Mouse (Mus musculus): Measurements from ENCODE around the gene Wnt5b.

Gene Wnt5b

GRCm38 (mm10) chr6:119543803-119544517 is at the start of gene Wnt5b:
TSS of gene Wnt5b (minus strand) at chr6:119544347.
- peak; percentile 27 for DNase-seq (ENCODE audit: low spot score)

DNA sequence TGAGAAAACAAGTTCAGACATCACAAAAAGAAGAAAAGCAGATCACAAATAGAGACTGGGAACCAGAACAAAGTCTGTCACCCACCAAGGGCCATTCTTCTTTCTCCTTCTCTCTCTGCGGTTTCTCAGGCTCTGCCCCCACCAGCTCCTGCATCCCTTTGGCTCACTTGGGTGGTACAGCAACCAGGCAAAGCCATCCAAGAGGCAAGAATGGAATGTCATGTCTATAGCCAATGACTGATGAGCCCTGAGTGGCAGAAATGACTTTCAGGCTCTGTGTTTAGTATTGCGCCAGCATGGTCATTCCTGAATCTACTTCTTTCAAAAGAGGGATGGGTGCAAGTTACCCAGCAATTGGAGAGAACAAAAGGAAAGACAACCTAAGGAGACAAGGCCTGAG is 46.7 kb upstream of the Wnt5b start:
- no peak for DNase-seq (ENCODE audit: low spot score)

DNA sequence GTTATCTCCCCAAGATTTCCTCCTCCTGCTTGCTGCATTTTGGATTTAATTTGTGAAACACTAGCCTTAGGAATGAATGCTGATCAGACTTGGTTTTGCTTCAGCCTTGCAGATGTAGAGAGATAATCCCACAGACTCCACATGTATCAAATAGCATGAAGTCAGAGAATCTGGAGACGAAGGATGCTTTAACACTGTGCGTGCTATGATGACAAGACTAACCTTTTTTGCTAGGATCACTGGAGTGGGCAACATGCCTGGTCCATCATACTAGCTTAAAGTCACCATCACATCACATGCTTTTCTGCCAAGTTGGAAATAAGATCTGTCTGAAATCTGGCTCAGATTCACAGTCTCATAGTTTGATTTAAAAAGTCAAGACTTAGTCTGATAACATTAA is 43.8 kb upstream of the Wnt5b start:
- DNase-seq (ENCODE audit: low spot score), result no peak

- no peak for DNase-seq (ENCODE audit: low spot score)
Observed at GRCm38 (mm10) chr6:119587454-119587853, 43.3 kb upstream of the Wnt5b start.

DNA sequence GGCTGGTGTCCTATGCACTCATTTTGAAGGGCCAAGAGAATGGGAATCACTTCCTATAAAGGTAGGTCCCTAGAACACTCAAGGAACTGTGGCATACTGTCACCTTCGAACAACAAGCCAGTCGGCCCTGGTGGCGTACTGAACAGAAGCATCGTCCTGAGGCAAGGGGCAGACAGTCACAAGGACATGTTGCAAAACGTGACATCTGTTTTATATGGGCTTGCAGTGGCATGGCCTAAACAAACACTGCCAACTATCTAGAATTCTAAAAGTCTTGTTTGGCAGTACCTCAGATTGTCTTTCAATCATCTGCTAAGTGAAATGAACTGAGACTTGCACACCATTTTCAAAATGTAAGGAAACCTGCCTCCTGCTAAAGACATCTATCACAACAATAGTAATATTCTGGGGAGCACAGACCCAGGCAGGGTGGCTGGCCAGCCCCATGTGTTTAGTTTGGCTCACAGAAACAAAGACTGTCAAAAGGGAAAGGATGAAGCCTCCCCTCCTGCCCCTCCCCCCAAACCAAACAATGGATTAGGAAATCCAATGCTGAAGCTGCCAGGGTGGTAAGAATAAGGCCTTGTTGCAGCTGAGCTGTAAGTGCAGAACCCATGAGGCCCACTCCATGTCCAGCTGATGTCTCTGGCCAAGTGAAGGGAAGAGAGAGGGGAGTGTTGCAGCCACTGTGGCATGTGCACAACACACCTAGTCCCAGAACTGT is 41.7 kb upstream of the Wnt5b start:
- no peak for DNase-seq (ENCODE audit: low spot score)

DNA sequence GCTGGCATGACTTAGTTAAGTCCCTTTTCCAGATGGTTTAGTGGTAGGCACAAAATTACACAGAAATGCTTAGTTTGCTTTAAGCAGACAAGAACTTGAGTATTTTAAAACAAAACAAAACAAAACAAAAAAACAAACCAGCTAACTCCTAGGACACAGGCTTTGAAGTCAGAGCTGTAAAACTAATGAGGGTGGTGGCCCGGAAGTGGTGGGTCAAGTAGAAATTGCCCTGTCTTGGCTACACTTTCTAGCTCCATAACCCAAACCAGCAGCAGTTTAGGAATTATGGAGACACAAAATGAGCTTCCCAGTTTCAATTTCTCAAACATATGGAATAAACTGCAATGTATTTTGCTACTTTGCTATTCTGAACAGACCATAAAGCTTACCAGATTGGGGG is 39.9 kb upstream of the Wnt5b start:
- DNase-seq (ENCODE audit: low spot score), result no peak

- no peak for DNase-seq (ENCODE audit: low spot score)
Observed at GRCm38 (mm10) chr6:119583165-119583564, 39.0 kb upstream of the Wnt5b start.

GRCm38 (mm10) chr6:119576706-119577105 is 32.6 kb upstream of the Wnt5b start:
- DNase-seq (ENCODE audit: low spot score), result no peak

- DNase-seq (ENCODE audit: low spot score), result no peak
Observed at GRCm38 (mm10) chr6:119575331-119575730, 31.2 kb upstream of the Wnt5b start.

- DNase-seq (ENCODE audit: low spot score), result no peak
Observed at GRCm38 (mm10) chr6:119572296-119572695, 28.1 kb upstream of the Wnt5b start.

DNA sequence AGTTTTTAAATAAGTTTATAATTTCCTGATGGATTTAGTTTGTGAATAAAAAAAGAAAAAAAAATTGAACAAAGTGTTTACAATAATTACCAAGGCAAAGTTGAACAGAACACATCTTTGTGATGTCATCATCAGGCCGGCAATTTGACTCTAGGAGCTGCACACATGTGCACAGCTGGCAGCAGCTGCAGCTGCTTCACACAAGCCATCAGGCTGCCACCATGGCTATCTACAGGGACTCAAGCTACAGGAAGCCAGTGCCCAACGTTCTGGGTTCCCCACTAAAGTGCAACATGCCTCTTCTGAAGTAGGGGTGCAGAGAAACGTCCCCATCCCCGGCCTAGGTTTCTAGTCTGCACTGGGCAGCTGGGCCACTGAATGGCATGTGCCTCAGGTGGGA is 26.6 kb upstream of the Wnt5b start:
- DNase-seq (ENCODE audit: low spot score), result no peak

GRCm38 (mm10) chr6:119568339-119568738 is 24.2 kb upstream of the Wnt5b start:
- no peak for DNase-seq (ENCODE audit: low spot score)

- DNase-seq (ENCODE audit: low spot score), result peak; percentile 29
Observed at GRCm38 (mm10) chr6:119565451-119566379, 21.6 kb upstream of the Wnt5b start.

DNA sequence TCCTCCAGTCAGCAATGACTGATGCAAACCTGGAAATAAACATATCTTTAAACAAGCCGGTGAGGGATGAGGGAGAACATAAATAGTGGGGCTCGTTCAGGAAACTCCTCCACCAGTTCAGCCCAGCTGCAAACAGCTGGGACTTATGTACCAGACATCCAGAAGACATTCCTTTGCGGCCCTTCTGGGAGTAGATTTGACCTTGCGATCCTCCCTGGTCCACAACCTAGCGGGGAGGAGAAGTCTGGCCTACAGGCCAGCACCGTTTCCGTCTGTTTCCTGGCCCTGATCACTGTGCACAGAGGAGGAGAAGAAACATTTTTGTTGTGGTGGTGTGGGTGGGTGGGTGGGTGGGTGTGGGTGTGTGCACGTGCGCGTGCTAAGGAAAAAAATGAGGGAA is 18.4 kb upstream of the Wnt5b start:
- DNase-seq (ENCODE audit: low spot score), result no peak

DNA sequence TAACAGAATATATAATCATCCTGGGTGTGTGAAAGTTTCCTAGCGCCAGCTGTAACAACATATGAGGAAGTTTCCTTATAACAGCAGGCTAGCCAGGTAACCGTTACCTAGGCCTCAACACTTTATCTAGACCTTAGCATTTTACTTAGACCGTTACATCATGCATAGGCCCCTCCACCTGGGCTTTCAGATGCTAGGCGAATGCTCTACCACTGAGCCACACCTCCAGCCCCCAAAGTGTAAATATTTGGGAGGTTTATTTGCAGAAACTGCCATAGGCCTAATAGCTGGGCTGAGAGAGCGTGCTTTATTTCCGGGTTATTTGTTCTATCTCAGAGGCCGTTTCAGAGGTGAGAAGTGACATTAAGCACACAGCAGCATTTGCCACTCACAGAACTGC is 14.7 kb upstream of the Wnt5b start:
- no peak for DNase-seq (ENCODE audit: low spot score)

DNA sequence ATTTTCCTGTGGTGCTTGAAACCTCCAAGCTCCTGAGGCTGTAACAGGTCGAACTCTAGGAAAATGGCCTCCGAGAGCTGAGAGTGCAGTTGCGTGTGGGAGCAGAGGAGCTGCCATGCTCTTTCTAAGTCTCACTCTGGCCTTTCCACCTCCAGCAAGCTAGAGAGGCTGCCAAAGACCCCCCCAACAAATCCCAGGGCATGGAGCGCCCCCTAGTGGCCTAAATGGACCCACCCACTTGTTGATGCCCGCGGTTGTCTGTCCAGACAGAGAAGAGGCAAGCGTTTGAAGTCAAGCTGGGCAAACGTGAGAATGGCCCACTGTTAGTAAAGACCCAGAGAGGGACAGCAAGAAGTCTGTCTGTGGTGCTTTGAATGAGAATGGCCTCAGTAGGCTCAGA is 10.3 kb upstream of the Wnt5b start:
- no peak for DNase-seq (ENCODE audit: low spot score)

GRCm38 (mm10) chr6:119544518-119544864 is 344 bp upstream of the Wnt5b start:
- no peak for DNase-seq (ENCODE audit: low spot score)

- no peak for DNase-seq (ENCODE audit: low spot score)
Observed at GRCm38 (mm10) chr6:119543456-119543802, 718 bp downstream of the Wnt5b start.

GRCm38 (mm10) chr6:119535867-119536266 is 8.3 kb downstream of the Wnt5b start:
- DNase-seq (ENCODE audit: low spot score), result no peak

DNA sequence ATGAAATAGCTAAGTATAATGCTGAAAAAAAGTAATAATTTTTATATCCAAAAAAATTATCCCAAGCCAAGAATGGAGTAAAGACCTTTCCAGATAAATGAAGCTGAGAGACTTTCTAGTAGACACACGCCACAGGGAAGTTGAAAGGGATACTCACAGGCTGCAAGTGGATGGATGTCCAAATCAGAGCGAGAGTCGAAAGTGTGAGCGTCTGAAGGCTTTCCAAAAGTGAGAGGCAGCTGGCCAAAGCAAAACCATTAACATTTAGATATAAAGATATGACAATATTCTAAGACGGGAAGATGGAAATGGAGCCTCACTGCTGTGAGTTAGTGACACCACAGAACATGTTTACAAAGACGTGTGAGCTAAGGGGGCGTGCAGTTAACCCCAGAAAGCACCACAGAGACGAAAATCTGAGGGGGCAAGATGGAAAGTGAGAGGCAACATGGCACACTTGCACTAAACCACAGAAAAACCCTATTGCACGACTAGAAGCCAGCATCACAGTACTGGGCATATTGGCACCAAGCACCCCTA is 10.9 kb downstream of the Wnt5b start:
- no peak for DNase-seq (ENCODE audit: low spot score)

DNA sequence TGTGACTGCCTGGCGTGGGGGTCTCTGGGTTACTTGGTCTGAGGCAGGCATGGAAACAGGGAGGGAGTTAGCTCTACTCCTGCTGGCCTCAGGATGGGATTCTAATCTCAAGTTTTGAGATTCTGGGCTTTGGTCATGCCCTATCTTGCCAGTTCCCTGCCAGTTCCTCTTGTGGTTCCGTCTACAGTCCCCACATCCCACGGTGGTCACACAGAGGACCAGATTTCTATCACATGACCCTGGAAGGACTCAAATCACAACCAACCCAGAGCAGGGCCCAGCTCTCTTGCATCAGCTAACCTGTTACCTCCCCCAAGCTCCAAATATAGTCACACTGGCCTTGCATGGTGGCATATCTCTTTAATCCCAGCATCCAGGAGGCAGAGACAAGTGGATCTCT is 14.5 kb downstream of the Wnt5b start:
- DNase-seq (ENCODE audit: low spot score), result no peak

DNA sequence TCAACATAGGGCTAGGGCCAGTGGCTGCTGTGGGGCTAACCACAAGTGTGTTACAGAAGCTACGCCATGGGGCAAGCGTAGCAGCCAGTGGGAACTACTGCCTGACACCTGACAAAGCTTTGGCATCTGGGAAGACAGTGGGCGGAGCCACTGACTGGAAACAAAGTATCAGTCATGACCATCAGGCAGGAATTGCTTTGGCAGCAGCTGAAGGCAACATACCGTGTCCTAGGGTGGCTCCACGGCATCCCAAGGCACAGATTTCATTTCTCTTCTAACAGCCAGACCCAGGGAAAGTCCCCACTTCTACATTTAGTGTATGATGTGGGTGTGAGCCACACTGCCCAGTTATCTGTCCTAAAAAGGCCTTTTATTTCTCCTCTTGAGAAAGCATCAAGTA is 17.6 kb downstream of the Wnt5b start:
- no peak for DNase-seq (ENCODE audit: low spot score)

GRCm38 (mm10) chr6:119521931-119522391 is 22.2 kb downstream of the Wnt5b start:
- no peak for DNase-seq (ENCODE audit: low spot score)

Data from ovary, postnatal 14 days (tissue).